Mouse (Mus musculus): ENCODE data around the gene Adamts14.

Gene Adamts14

DNA sequence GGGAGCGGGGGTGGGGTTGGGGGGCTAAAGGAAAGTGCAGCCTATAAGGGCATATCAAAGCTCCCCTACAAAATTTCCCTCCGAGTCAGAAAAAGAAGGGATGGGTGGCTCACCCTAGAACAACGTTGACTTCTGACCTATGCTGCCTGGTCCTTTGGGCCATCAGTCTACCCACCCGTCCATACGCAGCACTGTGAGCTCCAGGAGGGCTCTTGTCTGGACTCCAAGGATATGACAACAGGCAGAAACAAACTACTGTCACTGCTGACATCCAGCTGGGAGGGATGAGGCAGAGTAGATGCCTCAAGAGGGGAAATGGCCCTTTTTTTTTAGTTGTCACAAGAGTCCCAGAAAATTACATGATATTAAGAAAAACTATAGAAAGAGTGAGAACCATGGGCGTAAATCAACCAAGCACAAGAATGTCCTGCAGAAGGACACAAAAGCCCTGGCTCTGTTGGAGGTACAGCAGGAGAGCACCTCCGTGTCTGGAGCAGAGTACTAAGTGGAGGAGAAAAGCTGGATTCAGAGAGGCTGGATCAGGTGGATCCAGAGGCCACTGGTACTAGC is 96.9 kb downstream of the Adamts14 start:
- no peak for DNase-seq

DNA sequence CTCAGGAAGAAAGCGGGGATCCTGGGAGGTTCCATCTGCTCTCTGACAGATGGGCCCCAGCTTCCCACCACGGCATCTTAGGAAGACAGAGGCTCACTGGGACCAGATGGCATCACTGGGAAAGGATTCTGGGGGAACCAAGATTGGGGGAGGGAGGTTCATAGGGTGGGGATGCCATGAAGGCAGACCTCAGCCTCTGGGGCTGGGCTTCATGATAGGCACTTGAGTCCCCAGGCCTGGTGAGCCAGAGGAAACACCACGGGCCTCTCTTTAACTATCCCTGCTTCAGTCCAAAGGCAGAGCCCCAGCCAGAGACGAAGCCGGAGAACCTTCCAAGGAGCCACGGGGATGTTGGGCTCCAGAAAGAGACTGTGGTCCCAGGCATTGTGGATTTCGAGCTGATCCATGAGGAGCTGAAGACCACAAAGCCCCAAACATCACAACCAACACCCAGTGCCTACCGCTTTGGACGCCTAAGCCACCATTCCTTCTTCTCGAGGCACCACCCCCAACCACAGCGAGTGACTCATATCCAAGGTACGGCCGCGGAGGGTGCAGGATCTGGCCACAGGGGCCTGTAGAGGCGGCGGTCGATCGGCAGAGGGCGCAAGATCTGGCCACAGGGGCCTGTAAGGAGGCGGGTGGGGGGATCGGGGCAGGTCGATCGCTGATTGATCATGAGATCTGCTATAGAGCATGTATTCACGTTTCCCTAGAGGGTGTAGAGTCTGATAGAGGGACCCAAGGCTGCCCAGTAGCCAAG is 97.6 kb downstream of the Adamts14 start:
- peak; percentile 33 for DNase-seq

- DNase-seq, result no peak
These were observed 98.4 kb downstream of the Adamts14 start for GRCm38 (mm10) chr10:61174711-61175441.

GRCm38 (mm10) chr10:61172496-61172895 is 100.7 kb downstream of the Adamts14 start:
- DNase-seq, result no peak

GRCm38 (mm10) chr10:61171654-61172053 is 101.6 kb downstream of the Adamts14 start, which contains the start of gene Tbata:
Gene Tbata (plus strand): TSS chr10:61171954.
- no peak for DNase-seq

DNA sequence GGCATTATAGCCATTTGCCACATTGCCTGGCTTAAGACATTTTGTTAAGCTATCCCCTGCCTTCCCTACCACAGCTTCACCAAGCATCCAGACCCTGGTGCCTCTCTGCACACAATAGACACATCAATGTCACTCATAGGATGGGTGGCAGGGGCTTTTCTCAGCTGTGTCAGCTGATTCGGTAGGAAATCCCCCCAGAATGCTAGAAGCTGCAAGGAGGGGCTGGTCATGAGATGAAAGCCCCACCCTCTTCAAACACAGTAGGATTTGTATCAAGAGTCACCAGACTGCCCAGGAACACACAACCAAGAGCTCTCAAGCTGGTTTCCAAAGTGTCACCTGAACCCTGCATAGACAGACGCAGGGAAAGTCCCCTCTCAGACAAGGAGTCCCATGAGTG is 104.8 kb downstream of the Adamts14 start:
- no peak for DNase-seq

DNA sequence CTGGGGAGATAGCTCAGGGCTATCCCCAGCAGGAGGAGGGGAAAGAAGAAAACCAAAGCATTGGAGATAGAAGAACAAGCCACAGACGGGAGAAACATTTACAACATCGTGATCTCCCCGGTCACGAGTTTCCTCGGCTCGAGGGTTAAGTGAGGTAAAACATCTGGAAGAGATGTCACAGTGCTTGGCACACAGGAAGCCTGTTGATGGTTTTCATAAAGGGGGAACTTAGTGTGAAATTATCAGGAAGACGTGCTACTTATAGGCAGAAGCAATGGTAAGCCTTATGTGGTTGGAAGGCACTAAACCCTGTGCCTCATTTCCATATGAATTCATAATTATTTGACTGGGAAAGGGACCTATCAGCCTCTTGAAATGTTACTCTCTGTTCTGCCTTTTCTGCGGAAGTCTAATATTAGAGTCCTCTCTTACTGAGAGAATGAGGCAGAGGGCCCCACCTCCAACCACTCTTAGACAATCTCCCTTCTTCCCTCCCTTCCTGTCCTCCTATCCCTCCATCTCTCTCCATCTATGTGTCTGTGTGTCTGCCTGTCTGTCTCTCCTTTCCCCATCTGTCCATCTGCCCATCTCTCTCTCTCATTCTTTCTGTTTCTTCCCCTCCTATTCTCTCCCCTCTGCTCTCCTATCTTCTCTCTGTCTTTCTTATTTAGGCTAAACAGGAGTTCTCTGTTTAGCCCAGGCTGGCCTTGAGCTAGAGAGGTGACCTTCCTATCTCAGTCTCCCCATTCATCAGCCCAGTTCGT is 105.7 kb downstream of the Adamts14 start:
- no peak for DNase-seq

DNA sequence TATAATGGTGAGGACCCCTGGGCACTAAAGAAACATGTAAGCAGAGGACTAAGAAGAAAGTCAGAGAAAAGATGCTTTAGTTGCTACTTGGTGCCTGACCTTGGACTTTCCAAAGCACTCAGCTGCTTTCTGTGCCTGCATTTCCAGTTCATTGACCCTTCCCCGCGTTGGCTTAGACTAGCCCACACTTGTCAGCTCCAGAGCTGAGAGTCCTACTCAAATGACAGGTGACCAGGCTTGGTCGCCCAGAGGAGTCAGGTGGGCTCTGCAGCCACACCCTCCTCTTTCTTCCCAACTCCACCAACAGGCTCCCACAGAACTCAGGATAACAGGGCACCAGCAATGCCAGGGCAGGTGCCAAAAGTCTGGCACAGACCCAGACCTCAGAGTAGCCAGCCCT is 110.9 kb downstream of the Adamts14 start:
- DNase-seq, result no peak

DNA sequence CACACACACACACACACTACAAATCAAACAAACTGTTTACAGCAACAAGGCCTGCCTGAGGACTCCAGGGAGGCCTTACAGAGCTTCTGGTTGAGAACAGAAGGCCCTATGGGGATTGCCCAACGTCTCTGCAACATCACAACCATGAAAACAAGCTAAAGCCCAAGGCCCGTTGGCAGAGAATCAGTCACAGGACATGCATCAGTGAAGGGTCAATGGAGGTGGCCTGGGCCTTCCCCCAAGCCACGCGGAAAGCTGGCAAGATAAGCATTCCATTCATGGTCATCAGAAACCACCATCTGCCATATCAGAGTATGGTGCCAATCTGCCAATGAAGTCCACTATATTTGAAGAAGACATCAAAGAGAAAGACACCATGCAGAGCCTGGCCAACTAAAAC is 112.6 kb downstream of the Adamts14 start:
- no peak for DNase-seq

GRCm38 (mm10) chr10:61160089-61160488 is 113.1 kb downstream of the Adamts14 start:
- DNase-seq, result no peak

GRCm38 (mm10) chr10:61158594-61158993 is 114.6 kb downstream of the Adamts14 start:
- DNase-seq, result no peak

GRCm38 (mm10) chr10:61156453-61156852 is 116.8 kb downstream of the Adamts14 start:
- DNase-seq, result no peak

DNA sequence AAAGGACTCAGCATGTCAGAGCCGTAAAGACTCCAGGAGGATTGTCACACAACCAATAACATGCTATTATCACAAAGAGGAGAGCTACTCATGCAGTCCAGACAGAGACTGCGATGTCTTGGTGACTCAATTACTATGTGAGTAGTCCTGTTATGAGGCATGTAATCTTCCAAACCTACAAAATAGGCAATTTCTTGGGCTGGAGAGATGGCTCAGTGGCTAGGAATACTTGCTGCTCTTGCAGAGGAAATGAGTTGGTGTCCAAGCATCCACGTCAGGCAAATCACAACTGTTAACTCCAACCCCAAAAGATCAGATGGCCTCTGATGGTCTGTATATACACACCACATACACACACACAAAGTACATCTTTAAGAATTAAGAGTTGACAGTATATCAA is 117.6 kb downstream of the Adamts14 start:
- no peak for DNase-seq

DNA sequence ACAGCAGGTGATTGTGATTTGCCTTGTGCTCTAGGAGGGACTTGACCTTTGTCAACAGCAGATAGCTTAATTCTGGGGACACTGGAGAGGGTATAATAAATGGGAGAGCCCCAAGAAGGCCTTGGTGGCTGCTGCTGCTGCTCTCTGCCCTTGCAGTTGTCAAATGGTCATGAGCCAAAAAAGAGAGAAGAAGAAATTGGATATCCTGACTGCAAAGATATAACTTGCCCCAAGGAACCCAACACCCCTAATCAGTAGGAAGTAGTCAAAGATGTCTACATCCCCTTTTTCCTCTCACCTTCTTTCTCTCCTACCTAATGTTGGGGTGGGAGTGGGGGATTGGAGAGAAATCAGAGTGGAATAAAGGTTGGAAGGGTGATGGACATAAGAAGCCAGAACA is 121.1 kb downstream of the Adamts14 start:
- no peak for DNase-seq

DNA sequence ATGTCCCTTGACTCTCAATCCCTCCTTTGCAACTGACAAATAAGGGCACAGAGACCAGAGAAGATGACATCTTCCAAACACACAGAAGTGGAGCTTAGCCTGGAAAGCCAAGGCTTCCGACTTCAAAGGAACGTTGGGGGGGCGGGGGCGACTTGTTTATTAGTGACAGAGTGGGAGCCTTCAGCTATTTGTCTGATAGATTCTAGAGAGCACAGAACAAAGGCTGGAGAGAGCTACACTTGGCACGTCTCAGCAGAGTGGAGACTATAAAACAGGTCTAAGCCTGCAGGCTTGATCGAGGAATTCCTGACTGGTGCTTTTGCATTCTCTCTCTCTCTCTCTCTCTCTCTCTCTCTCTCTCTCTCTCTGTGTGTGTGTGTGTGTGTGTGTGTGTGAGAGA is 122.6 kb downstream of the Adamts14 start:
- no peak for DNase-seq

DNA sequence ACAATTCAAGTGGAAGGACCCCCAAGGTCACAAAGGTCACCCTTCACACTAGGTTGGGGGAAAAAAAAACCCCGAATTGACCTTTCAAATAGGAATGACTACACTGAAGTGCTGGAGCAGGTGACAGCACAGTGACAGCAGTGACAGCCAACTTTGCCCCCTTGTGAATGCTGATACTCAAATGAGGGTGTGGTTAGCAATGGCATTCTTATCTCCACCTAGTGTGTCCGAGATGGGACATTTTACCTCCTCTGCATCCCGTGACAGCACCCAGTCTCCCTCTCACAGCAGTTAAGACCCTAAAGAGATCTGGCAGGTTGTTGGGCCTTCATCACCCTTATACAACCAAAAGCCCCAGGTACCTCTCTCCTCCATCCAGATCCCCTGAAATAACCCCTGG is 123.8 kb downstream of the Adamts14 start:
- DNase-seq, result no peak

- DNase-seq, result peak; percentile 90
These were observed 125.8 kb downstream of the Adamts14 start, which contains the start of gene Sgpl1 for GRCm38 (mm10) chr10:61147157-61148040. Gene Sgpl1 (minus strand): TSS chr10:61147703.
